Mouse (Mus musculus) CD4-positive, CD25-positive, alpha-beta regulatory T cell, adult 4 months (primary cell): ENCODE results near the gene Enox1. TPM values are rescaled to one million over a fixed set of nuclear protein-coding genes. Genes with fewer than 3 reads are reported as not detected.

Experiments
- ATAC-seq: one replicate; pipeline ENCODE4 v1.8.0; 2017
- polyA plus RNA-seq, 2 experiments: library from polyadenylated mRNA; unstranded; fragments of 100-300 nt; shearing (Covaris generic); gene quantifications; one replicate each; pipeline ENCODE4 v1.2.1; 2017

Enox1 gene
- polyA plus RNA-seq, 2 experiments from 2014 or later, result not detected

GRCm38 (mm10) chr14:77580106-77580936, 423.8 kb downstream of the Enox1 start:
- peak; percentile 61 for ATAC-seq

GRCm38 (mm10) chr14:77580937-77581270, 424.3 kb downstream of the Enox1 start:
- ATAC-seq, result peak; percentile 68

GRCm38 (mm10) chr14:77581616-77582015, 425.1 kb downstream of the Enox1 start:
- no peak for ATAC-seq

- ATAC-seq, result no peak
These were observed 427.9 kb downstream of the Enox1 start for GRCm38 (mm10) chr14:77584426-77584825.

- no peak for ATAC-seq
These were observed 428.7 kb downstream of the Enox1 start for GRCm38 (mm10) chr14:77585031-77585800.

- ATAC-seq, result no peak
These were observed 429.5 kb downstream of the Enox1 start for GRCm38 (mm10) chr14:77586033-77586432.

GRCm38 (mm10) chr14:77587182-77587581, 430.6 kb downstream of the Enox1 start:
- ATAC-seq, result no peak

GRCm38 (mm10) chr14:77593136-77593838, 436.7 kb downstream of the Enox1 start:
- ATAC-seq, result no peak

- ATAC-seq, result no peak
These were observed 439.9 kb downstream of the Enox1 start for GRCm38 (mm10) chr14:77596216-77597175.

GRCm38 (mm10) chr14:77599016-77599704, 442.6 kb downstream of the Enox1 start:
- no peak for ATAC-seq

GRCm38 (mm10) chr14:77600773-77601172, 444.2 kb downstream of the Enox1 start:
- no peak for ATAC-seq

- ATAC-seq, result no peak
These were observed 444.9 kb downstream of the Enox1 start for GRCm38 (mm10) chr14:77601446-77601845.

- no peak for ATAC-seq
These were observed 451.7 kb downstream of the Enox1 start for GRCm38 (mm10) chr14:77608182-77608839.

GRCm38 (mm10) chr14:77615201-77615600, 458.6 kb downstream of the Enox1 start:
- ATAC-seq, result no peak

- ATAC-seq, result no peak
These were observed 460.7 kb downstream of the Enox1 start for GRCm38 (mm10) chr14:77617250-77617649.

GRCm38 (mm10) chr14:77618131-77618805, 461.7 kb downstream of the Enox1 start:
- ATAC-seq, result no peak

GRCm38 (mm10) chr14:77621473-77622264, 465.1 kb downstream of the Enox1 start:
- ATAC-seq, result no peak

- no peak for ATAC-seq
These were observed 470.3 kb downstream of the Enox1 start for GRCm38 (mm10) chr14:77626557-77627507.
